Mouse (Mus musculus): ENCODE measurements around the gene Gm20696.

The Gm20696 gene

DNA sequence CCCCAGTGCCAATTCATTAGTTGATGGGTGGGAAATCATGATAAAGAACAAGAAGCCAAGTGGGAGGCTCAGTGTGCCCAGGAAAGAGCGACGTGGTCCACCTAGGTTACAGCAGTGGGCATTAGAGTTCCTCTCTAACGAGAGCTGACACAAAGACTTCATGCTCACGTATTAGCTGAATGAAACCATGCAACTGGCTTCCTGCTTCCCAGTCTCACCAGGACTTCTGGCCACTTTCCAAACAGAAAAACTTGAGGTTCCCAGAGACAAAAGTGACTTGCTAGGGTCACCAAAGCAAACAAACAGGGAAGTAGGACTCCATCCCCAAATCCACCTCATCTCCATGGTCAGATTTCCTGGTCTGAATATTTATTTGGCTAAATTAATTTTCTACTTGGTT lies 288.9 kb downstream of the Gm20696 start:
- DNase-seq, result no peak

- no peak for DNase-seq
Measured at GRCm38 (mm10) chr6:99377131-99377530, 289.5 kb downstream of the Gm20696 start.

DNA sequence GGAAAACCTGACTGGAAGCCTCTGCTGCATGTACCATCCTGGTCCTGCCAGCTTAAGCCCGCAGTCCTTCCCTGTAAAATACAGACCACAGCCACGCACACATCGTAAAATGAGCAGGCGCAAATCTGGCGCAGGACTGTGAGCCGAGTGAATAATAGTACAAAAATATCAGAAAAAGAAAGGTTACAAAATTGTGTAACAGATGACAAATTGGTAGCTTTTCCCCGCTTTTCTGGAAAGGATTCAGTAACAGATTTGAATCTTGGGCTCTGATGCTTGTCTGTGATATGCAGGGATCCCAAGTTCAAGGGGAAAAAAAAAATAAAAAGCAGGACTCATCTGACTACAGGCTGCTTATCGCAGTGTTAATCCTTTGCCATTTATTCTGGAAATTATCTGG lies 289.9 kb downstream of the Gm20696 start:
- no peak for DNase-seq

- DNase-seq, result no peak
Measured at GRCm38 (mm10) chr6:99375865-99376264, 290.7 kb downstream of the Gm20696 start.

- no peak for DNase-seq
Measured at GRCm38 (mm10) chr6:99375376-99375775, 291.2 kb downstream of the Gm20696 start.

- no peak for DNase-seq
Measured at GRCm38 (mm10) chr6:99374448-99375271, 291.9 kb downstream of the Gm20696 start.

DNA sequence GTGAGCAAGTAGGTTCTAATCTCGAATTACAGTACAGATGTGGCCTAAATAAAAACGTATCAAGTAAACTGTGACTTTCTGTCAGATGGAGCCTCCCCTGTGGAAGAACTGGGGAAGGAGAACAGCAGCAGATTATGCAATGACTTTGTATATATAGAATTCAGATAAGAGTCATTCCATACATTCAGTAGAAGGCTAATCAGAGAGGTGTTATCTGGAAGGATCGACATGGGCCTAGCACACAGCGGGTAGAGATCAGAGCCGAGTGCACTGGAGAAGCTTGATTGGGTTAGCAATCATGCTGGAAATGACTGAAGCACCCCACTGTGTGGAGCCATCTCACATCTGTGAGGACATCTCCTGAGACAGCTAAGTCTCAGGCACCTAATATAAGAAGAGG lies 294.2 kb downstream of the Gm20696 start:
- DNase-seq, result no peak

DNA sequence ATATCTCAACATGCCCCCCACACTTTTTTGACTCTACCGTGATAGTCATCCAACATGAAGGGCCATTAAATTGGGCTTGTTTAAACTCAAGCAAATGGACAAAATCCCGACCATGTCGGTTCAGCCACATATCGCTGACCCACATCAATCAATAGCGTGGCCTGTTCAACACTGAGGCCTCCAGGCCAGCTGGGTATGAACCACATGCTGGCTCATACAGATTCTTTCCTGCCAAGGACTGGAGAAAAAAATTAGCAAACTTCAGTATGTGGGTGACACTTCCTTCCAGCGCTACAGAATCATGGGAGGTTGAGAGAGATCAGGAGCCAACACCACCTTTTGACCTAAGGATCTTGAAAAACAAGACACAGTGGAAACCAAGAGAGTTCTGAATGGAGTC lies 294.6 kb downstream of the Gm20696 start:
- peak; percentile 55 for DNase-seq

DNA sequence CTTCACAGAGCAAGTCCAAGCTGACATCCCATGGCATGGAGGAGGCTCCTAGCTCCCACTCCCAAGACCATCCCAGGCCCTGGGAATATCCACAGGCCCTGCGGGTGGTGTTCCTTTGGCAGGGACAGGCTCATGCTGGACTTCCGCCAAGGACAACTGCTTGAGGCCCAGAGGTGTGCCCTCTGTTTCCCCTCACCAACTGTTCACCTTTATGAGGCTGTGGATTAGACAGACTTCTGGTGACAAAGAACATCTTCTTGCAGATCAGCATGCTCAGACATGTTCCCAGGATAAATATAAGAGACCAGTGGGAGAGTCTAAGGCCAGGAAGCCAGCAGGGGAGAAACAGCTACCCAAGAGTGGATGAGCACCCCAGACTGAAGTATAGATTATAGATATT lies 296.7 kb downstream of the Gm20696 start:
- peak; percentile 85 for DNase-seq

DNA sequence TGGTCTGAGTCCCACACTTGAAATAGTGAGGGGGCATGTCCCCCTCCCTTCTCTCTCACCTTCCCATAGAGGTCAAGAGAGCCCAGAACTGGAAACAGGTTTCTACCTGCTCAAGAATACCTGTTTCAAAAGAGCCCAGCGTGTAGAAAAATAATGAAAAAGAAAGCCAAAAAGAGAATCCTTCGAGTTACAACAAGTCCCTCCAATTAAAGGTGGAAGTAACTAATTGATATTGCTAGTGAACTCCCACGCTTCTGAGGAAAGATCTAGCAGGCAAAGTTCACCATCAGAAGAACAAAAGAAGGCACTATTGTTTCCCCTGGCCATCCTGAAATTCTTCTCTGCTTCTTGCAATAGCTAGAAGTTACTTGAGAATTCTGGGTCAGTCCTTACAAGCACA lies 297.4 kb downstream of the Gm20696 start:
- DNase-seq, result peak; percentile 53

DNA sequence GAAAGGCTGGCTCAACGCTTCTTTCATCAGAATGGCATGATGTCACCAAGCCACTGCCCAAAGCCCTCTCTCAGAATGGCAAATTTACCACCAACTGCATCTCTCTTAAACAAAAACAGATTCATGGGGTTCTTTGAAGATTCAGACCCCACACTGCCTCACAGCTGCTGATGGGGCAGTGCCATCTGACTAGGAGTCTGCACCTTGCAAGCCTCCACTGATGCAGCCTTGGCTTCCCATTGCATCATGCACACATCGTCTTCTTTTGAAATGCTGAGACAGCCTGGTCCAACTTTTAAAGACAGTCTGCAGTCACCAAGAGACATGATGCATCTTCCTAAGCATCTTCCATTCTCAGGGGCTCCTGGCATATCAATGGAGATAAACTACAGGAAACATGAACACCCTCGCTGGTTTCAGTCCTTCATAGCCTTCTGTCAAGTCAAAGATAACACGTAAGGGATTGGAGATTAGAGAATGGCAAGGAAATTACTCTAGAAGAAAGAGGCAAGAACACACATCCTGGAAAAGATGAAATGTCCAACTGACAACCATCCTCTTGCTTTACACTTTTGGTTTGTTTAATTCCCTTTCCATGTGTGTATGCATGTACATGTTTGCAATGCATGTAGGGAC lies 298.4 kb downstream of the Gm20696 start:
- DNase-seq, result peak; percentile 70

DNA sequence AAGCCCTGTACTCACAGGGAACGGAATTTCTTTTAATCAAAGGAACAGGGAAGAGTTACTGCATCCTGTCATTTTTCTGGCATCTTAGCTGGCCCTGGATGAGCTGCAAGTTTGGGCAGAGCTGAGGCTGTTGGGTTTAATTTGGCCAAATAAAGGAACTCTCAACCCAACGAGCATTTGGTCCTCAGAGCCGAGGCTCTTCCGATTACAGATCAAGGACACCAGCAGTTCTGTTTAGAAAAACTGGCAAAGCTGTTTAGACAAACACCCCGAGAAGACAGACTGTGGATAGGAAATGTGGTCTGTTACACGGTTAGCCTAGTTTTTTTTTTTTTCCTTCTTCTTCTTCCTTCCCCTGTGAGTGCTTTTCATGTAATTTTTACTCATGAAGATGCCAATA lies 302.1 kb downstream of the Gm20696 start:
- DNase-seq, result peak; percentile 8

DNA sequence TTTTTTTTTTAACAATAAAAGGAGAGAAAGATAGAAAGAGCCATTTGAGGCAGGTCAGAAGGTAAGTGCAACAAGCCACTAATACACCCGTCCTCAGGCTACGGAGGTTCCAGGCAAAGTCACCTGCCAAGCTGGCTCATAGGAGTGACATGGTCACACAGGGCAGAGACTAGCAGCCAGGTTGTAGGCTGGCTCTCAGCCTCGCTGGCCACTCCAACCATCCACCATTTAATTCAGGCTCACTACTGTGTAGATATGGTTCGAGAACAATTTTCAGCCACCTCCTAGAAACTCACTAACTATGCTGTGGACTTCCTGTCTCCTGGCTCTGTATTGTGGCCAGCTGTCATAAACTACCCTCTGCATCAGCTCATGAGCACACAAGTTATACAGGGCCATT lies 306.0 kb downstream of the Gm20696 start:
- peak; percentile 92 for DNase-seq

- DNase-seq, result peak; percentile 89
Measured at GRCm38 (mm10) chr6:99359765-99360499, 306.7 kb downstream of the Gm20696 start.

DNA sequence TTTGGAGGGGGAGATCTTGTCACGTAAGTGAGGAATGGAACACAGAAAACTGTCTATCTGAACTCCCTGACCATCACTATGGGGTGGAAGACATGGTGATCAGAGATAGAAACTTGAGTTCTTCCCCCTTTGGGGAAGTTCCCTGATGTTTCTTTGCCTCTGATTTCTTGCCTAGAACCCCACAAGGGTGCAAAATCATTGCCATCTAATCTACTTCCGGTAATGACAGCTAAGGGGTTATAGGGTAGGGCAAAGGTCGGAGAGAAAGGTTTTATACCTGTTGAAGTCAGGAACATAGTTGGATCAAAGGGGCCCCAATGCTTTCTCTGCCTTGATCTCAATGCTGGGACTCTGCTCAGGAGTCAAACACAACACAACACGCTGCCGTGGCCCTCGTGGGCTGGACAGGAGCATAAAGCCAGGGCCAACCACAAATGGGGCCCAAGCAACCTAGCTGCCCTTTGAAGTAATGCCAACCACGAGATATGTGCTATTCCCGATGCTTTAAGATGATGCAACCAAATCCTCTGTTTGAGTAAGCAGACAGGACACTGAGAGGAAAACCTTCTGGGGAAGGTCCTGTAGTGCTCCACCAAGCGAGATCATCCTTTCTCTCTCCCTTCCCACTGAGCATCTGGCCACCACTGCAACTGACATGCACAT lies 307.4 kb downstream of the Gm20696 start:
- DNase-seq, result peak; percentile 86

DNA sequence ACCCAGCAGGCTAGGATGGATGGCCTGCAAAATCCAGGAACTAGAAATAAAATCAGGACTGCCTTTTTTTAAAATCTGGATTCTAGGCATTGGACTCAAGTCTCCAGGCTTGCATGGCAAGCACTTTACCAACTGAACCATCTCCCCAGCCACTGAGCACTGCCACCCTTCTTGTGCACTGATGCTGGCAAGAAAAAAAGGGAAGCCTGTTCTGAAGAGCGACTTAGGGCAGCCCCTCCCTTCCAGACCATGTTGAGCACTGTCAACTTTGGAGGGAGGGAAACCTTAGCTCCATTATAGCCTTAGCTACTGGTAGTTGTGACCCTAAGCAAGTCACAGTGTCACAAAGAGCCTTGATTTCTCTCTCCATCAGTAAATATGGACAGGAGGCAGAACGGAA lies 308.7 kb downstream of the Gm20696 start:
- peak; percentile 84 for DNase-seq

DNA sequence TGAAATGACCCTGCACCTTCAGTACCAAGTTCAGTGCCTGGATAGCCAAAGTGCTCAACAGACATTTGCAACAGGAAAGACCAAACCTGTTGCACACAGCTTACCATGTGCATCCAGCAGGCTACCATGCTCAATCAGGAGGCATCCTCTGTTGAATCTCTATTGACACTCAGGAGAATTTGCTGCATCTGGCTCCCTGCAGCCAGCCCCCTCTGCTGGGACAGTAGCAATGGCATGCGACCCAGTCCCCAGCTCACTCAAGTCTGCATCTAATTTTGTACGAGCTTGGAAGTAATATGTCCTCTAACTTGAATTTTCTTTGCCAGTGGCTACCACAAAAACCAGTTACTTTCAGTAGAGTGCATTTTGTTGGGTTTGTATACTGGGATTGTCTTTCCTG lies 312.3 kb downstream of the Gm20696 start:
- peak; percentile 65 for DNase-seq

GRCm38 (mm10) chr6:99353441-99353840 lies 313.2 kb downstream of the Gm20696 start:
- peak; percentile 52 for DNase-seq

GRCm38 (mm10) chr6:99350566-99350965 lies 316.0 kb downstream of the Gm20696 start:
- peak; percentile 49 for DNase-seq

GRCm38 (mm10) chr6:99350156-99350555 lies 316.4 kb downstream of the Gm20696 start:
- peak; percentile 16 for DNase-seq

DNA sequence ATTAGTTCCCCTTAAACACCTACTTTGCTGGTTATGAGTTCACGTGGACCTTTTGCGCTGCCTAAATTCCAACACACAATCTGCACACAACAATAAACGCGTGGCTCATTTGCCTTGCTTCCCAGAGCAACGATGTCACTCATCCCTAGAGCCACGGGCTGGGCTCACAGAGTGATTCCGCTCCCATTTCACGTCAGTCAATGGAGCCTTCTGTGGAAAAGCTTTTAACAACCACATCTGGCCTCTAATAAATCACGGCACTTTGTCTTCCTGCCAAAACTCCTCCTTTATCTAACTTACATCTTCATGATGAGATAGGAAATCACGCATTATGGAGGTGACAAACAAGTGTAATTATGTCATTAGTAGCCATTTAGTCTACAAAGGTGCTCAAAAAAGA lies 318.8 kb downstream of the Gm20696 start:
- DNase-seq, result peak; percentile 78

- DNase-seq, result peak; percentile 63
Measured at GRCm38 (mm10) chr6:99344966-99345365, 321.6 kb downstream of the Gm20696 start.

GRCm38 (mm10) chr6:99344357-99344756 lies 322.2 kb downstream of the Gm20696 start:
- DNase-seq, result peak; percentile 78

Data from heart, adult 11 months (tissue).